13 mouse cellular contexts compared by ENCODE assay signal in the genomic region with DNA sequence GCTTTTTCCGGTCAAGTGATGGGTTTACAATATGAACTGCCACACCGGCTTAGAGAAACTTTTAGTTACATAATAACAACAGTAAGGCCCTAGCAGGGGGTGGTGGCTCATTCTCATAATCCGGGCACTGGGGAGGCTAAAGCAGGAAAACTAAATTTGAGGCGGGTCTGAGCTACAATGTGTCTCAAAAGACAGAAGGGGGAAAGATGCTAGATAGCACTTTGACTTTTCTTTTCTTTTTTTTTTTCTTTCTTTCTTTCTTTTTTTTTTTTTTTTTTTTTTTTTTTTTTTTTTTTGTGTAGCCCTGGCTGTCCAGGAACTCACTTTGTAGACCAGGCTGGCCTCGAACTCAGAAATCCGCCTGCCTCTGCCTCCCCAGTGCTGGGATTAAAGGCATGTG. TPM values are rescaled to one million over a fixed set of nuclear protein-coding genes. Genes with fewer than 3 reads are reported as not detected.
"Had no signal": no experiment of that assay in that cellular context is flagged by ENCODE, and none has a peak within 500 bp of the region (broad histone marks: within the 10 kb centered on the region; RNA-seq: fewer than 3 reads in every experiment).

No protein-coding gene starts in this region.

RNA-seq across cellular contexts. Expression of gene Prph, which starts 9.2 kb away (rescaled TPM):
- total RNA-seq: hematopoietic stem cell, adult 5-6 weeks had no signal
- polyA plus RNA-seq: inflammation-experienced regulatory T-cells, adult 6 months had no signal

RNA-seq across cellular contexts. Expression of gene Troap, which starts 28.6 kb away (rescaled TPM):
- total RNA-seq: left cerebral cortex, adult 18-20 months had no signal

RNA-seq across cellular contexts. Expression of gene C1ql4, which starts 41.9 kb away (rescaled TPM):
- total RNA-seq: heart, postnatal 10 days; heart, postnatal 14 days; heart, postnatal 25 days; heart, postnatal 36 days; hematopoietic stem cell, adult 5-6 weeks; layer of hippocampus, adult 18-20 months; layer of hippocampus, adult 2 months; layer of hippocampus, postnatal 25 days; left cerebral cortex, adult 18-20 months; left cerebral cortex, adult 2 months; left cerebral cortex, adult 8-10 months had no signal
- polyA plus RNA-seq: inflammation-experienced regulatory T-cells, adult 6 months; large intestine, adult 2 months had no signal

RNA-seq across cellular contexts. Expression of gene Dnajc22, which starts 47.2 kb away (rescaled TPM):
- total RNA-seq: hematopoietic stem cell, adult 5-6 weeks; left cerebral cortex, adult 18-20 months had no signal
- polyA plus RNA-seq: inflammation-experienced regulatory T-cells, adult 6 months had no signal
